Mouse (Mus musculus): ENCODE measurements at regions not wholly inside any gene's neighbourhood (a gene's known extent, or its start where the extent isn't known, plus 50 kb on each side); places are given as distances from the start of the nearest gene placed in this dataset.

GRCm38 (mm10) chr15:71375775-71376174, 2458.6 kb upstream of the Gm6569 start:
- no peak for TF ChIP-seq POLR2A (IDR thresholded peaks at IDR 0.05; ENCODE audit: insufficient read length, low read depth)
- no peak for TF ChIP-seq MYOD1 (IDR thresholded peaks at IDR 0.05; ENCODE audit: control insufficient read depth in 1 of 3, insufficient read length in 2 of 3, low read depth in 2 of 3)
- TF ChIP-seq TCF12 (IDR thresholded peaks at IDR 0.05; ENCODE audit: insufficient read depth, poor library complexity, severe bottlenecking) = no peak
- no peak for TF ChIP-seq REST (IDR thresholded peaks at IDR 0.05; ENCODE audit: insufficient read depth, insufficient read length)
